Mouse (Mus musculus): Measurements from ENCODE around the gene Dctn3.
"Not testable (repeated sequence)": the region's sequence is repeated elsewhere in the genome, so short reads cannot be mapped to it uniquely, and the experiment has no call there.

DNA sequence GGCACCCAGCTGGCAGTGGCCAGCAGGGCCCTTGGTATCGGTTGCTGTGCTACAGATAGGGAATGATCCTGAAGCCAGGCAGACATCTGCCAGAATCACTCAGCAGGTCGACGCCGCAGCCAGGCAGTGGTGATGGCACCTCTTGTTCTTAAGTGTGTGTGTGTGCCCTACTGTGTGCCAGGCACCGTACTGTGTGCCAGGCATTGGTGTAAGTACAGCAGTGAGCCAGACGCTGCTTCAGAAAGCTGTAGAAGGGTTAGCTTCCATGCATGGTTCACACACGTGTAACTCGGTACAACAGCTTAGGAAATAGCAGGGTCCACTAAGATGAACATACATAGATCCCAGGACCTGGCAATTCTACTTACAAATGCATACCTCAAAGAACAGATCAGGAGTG, 22.7 kb downstream of the Dctn3 start:
- TF ChIP-seq POLR2A (IDR thresholded peaks at IDR 0.05; ENCODE audit: insufficient read length, low read depth); USF1 (IDR thresholded peaks at IDR 0.05; ENCODE audit: low read depth); TCF12 (IDR thresholded peaks at IDR 0.05; ENCODE audit: insufficient read depth, poor library complexity, severe bottlenecking): not testable (repeated sequence)
